Mouse (Mus musculus) gastrocnemius, adult 8-10 months (tissue): Measurements from ENCODE around the gene Olfr974. TPM values are rescaled to one million over a fixed set of nuclear protein-coding genes. Genes with fewer than 3 reads are reported as not detected.
"Not testable (repeated sequence)": the region's sequence is repeated elsewhere in the genome, so short reads cannot be mapped to it uniquely, and the experiment has no call there.

Source experiments
- DNase-seq, 2 experiments: peaks; one replicate each; pipeline ENCODE4 v3.0.0; 2022; ENCODE audit warnings: low spot score in 2 of 2
- total RNA-seq, 4 experiments: library from RNA; stranded (reverse); gene quantifications; 2 replicates each; pipeline ENCODE4 v1.2.4; 2022

Olfr974 gene
- not detected for total RNA-seq

GRCm38 (mm10) chr9:39937201-39937600 is at the start of gene Olfr974:
Olfr974 (plus strand) TSS chr9:39937501.
- no peak for DNase-seq

DNA sequence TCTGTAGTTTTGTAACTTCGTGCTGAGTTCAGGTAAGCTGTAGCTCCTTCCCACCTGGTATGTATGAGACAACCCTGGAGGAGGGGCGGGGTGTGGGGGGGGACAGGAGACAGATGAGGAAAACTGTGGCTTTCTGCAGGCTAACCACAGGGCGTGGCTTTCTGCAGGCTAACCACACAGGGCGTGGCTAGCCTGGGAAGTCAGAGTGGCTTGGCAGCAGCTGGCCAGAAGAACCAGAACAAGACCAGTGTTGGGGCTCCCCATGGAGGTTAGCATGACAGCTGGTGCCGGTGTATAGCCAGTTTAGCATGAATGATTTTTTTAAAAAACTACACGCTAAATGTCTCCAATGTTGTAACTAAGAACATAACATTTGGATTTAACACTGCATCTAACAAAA is 32.2 kb upstream of the Olfr974 start:
- DNase-seq, result no peak

DNA sequence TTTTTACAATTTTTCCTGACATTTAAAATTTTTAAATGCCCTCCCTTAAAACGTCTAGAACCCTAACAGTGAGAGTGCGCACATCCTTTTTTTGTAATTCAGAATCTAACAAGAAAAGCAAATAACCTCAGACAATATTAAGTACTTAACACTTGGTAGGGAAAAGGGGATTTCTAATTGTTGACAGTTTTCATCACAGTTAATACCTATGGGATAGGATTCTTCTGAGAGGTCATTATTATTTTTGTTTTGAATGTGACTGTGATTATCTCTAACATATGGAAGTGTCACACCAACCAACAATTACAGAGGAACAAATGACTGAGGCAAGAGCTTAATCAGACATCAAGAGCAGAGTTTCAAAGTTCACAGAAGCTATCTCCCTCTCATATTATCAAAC is 30.3 kb upstream of the Olfr974 start, which contains the start of gene Olfr229:
TSS of gene Olfr229 (plus strand) at position 301 of the 400 bp plus-strand sequence.
- no peak for DNase-seq

GRCm38 (mm10) chr9:39909939-39910338 is 27.4 kb upstream of the Olfr974 start:
- no peak for DNase-seq

DNA sequence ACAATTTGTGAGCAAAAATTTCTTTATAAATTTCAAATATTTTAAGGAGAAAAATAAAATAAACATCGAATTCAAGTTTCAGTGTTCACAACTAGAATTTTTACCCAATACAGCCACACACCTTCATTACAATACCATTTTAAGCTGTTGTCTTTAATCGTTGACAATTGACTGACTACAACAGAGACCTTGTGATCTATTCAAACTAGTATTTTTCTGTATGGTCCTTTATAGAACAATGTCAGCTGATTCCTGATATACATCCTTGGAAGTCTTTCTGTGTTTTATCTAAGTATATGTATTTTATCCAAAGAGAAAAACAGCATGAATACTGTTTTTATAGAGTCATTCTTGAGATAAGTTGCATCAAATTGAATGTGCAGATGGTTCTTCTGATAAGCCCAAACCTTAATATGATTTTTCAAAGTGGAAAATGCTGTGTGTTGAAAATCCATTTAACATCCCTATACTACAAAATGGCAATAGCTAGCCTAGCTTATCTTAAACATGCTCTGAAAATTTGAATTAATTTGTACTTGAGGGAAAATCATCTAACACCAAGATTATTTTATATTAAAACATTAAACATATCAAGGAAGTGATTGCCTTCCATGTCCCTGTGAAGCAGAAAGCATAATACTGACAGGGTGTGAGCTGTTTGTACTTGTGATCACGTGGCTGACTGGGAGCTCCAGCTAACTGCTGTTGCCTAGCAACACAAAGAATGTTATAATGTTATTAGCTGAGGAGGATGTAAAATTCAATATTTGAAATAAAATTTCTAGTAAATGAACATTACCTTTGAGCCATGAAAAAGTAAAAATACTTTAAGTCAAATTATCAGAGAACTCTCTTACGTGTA is 9.1 kb upstream of the Olfr974 start:
- DNase-seq, result not testable (repeated sequence)

GRCm38 (mm10) chr9:39928837-39929236 is 8.5 kb upstream of the Olfr974 start:
- DNase-seq, result not testable (repeated sequence)

- no peak for DNase-seq
Measured at GRCm38 (mm10) chr9:39951946-39952345, 14.6 kb downstream of the Olfr974 start, which contains the start of gene Olfr975. Olfr975 (minus strand) TSS chr9:39952046.

GRCm38 (mm10) chr9:39961033-39961432 is 23.7 kb downstream of the Olfr974 start, which contains the start of gene Olfr976:
Olfr976 (minus strand) TSS chr9:39961133.
- DNase-seq, result not testable (repeated sequence)

- DNase-seq, result not testable (repeated sequence)
Measured at GRCm38 (mm10) chr9:39976581-39977145, 39.4 kb downstream of the Olfr974 start.

- DNase-seq, result no peak
Measured at GRCm38 (mm10) chr9:39991813-39992212, 54.5 kb downstream of the Olfr974 start, which contains the start of gene Olfr978. Olfr978 (plus strand) TSS chr9:39992113.

Other genes with a start within 250 kb of the Olfr974 start
- not detected for gene Olfr149, start 230.4 kb upstream of the Olfr974 start, total RNA-seq
- gene Olfr965, start 226.1 kb upstream of the Olfr974 start, total RNA-seq, result not detected
- gene Olfr150, start 206.5 kb upstream of the Olfr974 start, total RNA-seq, result not detected
- gene Olfr967, start 191.3 kb upstream of the Olfr974 start, total RNA-seq, result not detected
- not detected for gene Olfr968, start 154.2 kb upstream of the Olfr974 start, total RNA-seq
- gene Olfr969, start 146.6 kb upstream of the Olfr974 start, total RNA-seq, result not detected
- gene Olfr970, start 128.6 kb upstream of the Olfr974 start, total RNA-seq, result not detected
- gene Olfr971, start 100.6 kb upstream of the Olfr974 start, total RNA-seq, result not detected
- not detected for gene Olfr972, start 71.1 kb upstream of the Olfr974 start, total RNA-seq
- gene Olfr229, start 30.2 kb upstream of the Olfr974 start, total RNA-seq, result not detected
- not detected for gene Olfr975, start 14.5 kb downstream of the Olfr974 start, total RNA-seq
- gene Olfr976, start 23.6 kb downstream of the Olfr974 start, total RNA-seq, result not detected
- not detected for gene Olfr978, start 54.6 kb downstream of the Olfr974 start, total RNA-seq
- gene Olfr979, start 66.0 kb downstream of the Olfr974 start, total RNA-seq, result not detected
- gene Olfr980, start 72.1 kb downstream of the Olfr974 start, total RNA-seq, result not detected
- not detected for gene Olfr981, start 84.0 kb downstream of the Olfr974 start, total RNA-seq
- not detected for gene Olfr982, start 136.3 kb downstream of the Olfr974 start, total RNA-seq
- not detected for gene Olfr983, start 156.1 kb downstream of the Olfr974 start, total RNA-seq
- gene Olfr984, start 176.7 kb downstream of the Olfr974 start, total RNA-seq, result not detected
- gene Olfr985, start 192.7 kb downstream of the Olfr974 start, total RNA-seq, result not detected
- gene Tmem225, start 210.6 kb downstream of the Olfr974 start, total RNA-seq, result not detected
- not detected for gene Olfr986, start 243.4 kb downstream of the Olfr974 start, total RNA-seq